Comparison of ENCODE assay signal across 36 mouse cellular contexts in the genomic region with DNA sequence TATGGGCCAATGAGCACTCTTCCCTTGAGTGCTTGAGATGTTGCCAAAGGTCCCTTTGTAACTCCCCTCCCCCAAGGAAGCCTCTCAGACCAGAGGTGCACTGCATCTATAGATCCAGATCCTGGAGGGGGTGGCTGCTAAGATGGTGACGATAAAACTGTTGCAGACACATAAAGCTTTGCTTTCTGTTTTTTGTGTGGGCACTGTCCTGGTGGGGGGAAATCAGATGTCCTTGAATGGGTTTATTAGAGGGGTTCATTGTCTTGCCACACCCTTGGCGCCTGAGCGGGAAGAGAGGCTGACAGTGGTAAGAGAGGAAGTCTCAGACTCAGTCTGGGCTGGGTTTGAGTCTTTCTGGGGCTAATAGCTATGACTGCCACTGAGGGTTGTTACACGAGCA. TPM values are rescaled to one million over a fixed set of nuclear protein-coding genes. Genes with fewer than 3 reads are reported as not detected.
A peak's percentile ranks its signal among the peaks of the same experiment; 100 is the strongest.
DNase-seq lines count a peak whose midpoint lies in the region; ATAC-seq and TF ChIP-seq lines count a peak whose summit lies in the region.
"Had no signal": no experiment of that assay in that cellular context is flagged by ENCODE, and none has a peak within 500 bp of the region (broad histone marks: within the 10 kb centered on the region; RNA-seq: fewer than 3 reads in every experiment).

No protein-coding gene starts in this region.

- TF ChIP-seq CTCF in spleen, adult 2 months (IDR thresholded peaks at IDR 0.05; ENCODE audit: extremely low read depth, insufficient read depth, insufficient read length, insufficient replicate concordance), result no peak

- TF ChIP-seq POLR2A in spleen, adult 2 months (IDR thresholded peaks at IDR 0.05; ENCODE audit: low read depth, low read length), result no peak

- peaks cover 22% of the 10 kb centered on the region; the same call in 1 of the 2 replicates for H3K4me1 ChIP-seq in spleen, adult 2 months (ENCODE audit: control insufficient read depth, insufficient read depth, insufficient read length)
- peaks cover 3% of the 10 kb centered on the region; the same call in 1 of the 2 replicates for H3K4me1 ChIP-seq in midbrain, embryonic 10.5 days
- H3K4me1 ChIP-seq: forebrain, embryonic 12.5 days; intestine, embryonic 15.5 days; liver, embryonic 12.5 days; midbrain, embryonic 15.5 days had no signal

- no peak overlapping the region for H3K4me3 ChIP-seq in spleen, adult 2 months (ENCODE audit: extremely low read depth, insufficient read depth, insufficient read length)
- no peak overlapping the region for H3K4me3 ChIP-seq in midbrain, embryonic 10.5 days
- H3K4me3 ChIP-seq: embryonic facial prominence, embryonic 13.5 days; erythroblast, embryonic 14.5 days; forebrain, embryonic 12.5 days; hindbrain, embryonic 10.5 days; intestine, embryonic 15.5 days; limb, embryonic 13.5 days; liver, embryonic 12.5 days; megakaryocyte, embryonic 14.5 days; midbrain, embryonic 15.5 days had no signal

- H3K9me3 ChIP-seq in midbrain, embryonic 10.5 days (replicated peaks), result no peaks in the 10 kb centered on the region
- H3K9me3 ChIP-seq: embryonic facial prominence, embryonic 13.5 days; forebrain, embryonic 12.5 days; hindbrain, embryonic 10.5 days; intestine, embryonic 15.5 days; limb, embryonic 13.5 days; liver, embryonic 12.5 days; megakaryocyte, embryonic 14.5 days; midbrain, embryonic 15.5 days had no signal

- WGBS in spleen, adult 2 months, result 55% methylated on average over 4 of the region's 4 CpGs
- 83% methylated on average over 4 of the region's 4 CpGs for WGBS in midbrain, embryonic 10.5 days

- DNase-seq in CD4-positive, CD25-positive, alpha-beta regulatory T cell, adult 2 months (ENCODE audit: low read depth, low spot score), result peak; percentile 58
- DNase-seq in spleen, adult 2 months (ENCODE audit: low read depth in 1 of 2, low spot score in 2 of 2), result no peak
- no peak for DNase-seq in spleen, postnatal 10 days (ENCODE audit: low spot score in 2 of 2)
- peak; percentile 42 for DNase-seq in thymus, postnatal 0 days (ENCODE audit: low spot score)
- peak; percentile 54 for DNase-seq in thymus, postnatal 4 days
- DNase-seq in layer of hippocampus, adult 11-12 months (ENCODE audit: low spot score), result no peak
- DNase-seq in midbrain, embryonic 10.5 days (ENCODE audit: low spot score), result no peak
- DNase-seq: adrenal gland, adult 2 months; adrenal gland, postnatal 36 days; cerebellum, adult 18-20 months; cerebellum, postnatal 25 days; forebrain, postnatal 0 days; gastrocnemius, postnatal 10 days; heart, postnatal 14 days; kidney, adult 8-10 months; kidney, postnatal 4 days; layer of hippocampus, postnatal 36 days; liver, postnatal 0 days; lung, postnatal 36 days; right cerebral cortex, postnatal 25 days had no signal

- ATAC-seq in CD4-positive, CD25-positive, alpha-beta regulatory T cell, adult 4 months, result no peak
- ATAC-seq: forebrain, postnatal 0 days; intestine, embryonic 15.5 days; liver, embryonic 12.5 days; liver, postnatal 0 days; midbrain, embryonic 15.5 days had no signal

- no peaks in the 10 kb centered on the region for H3K36me3 ChIP-seq in spleen, adult 2 months (ENCODE audit: control insufficient read depth, insufficient read depth, low read length)
- no peaks in the 10 kb centered on the region for H3K36me3 ChIP-seq in midbrain, embryonic 10.5 days
- H3K36me3 ChIP-seq: embryonic facial prominence, embryonic 13.5 days; forebrain, embryonic 12.5 days; hindbrain, embryonic 10.5 days; intestine, embryonic 15.5 days; limb, embryonic 13.5 days; liver, embryonic 12.5 days; midbrain, embryonic 15.5 days had no signal

- H3K27ac ChIP-seq in spleen, adult 2 months (ENCODE audit: insufficient read depth, low read length), result peak overlapping the region; percentile 24; the same call in 1 of the 2 replicates
- H3K27ac ChIP-seq in midbrain, embryonic 10.5 days (replicated peaks), result no peak overlapping the region
- H3K27ac ChIP-seq: embryonic facial prominence, embryonic 13.5 days; forebrain, embryonic 12.5 days; hindbrain, embryonic 10.5 days; intestine, embryonic 15.5 days; kidney, postnatal 0 days; limb, embryonic 13.5 days; liver, embryonic 12.5 days; midbrain, embryonic 15.5 days; stomach, postnatal 0 days had no signal

- no peaks in the 10 kb centered on the region for H3K27me3 ChIP-seq in spleen, adult 2 months (ENCODE audit: control insufficient read depth, insufficient read depth, low read length)
- H3K27me3 ChIP-seq in midbrain, embryonic 10.5 days (ENCODE audit: low read depth, poor library complexity, severe bottlenecking), result no peaks in the 10 kb centered on the region
- H3K27me3 ChIP-seq: embryonic facial prominence, embryonic 13.5 days; forebrain, embryonic 12.5 days; intestine, embryonic 15.5 days; limb, embryonic 13.5 days; liver, embryonic 12.5 days; midbrain, embryonic 15.5 days had no signal

RNA-seq across cellular contexts. Expression of a gene that starts 44.4 kb away (rescaled TPM):
- 100 to 1,000 TPM; 449 to 646 TPM for polyA plus RNA-seq in CD4-positive, CD25-positive, alpha-beta regulatory T cell, adult 4 months (2017; shearing (Covaris generic))
- polyA plus RNA-seq in spleen, adult 2 months (2012; rRNA removed), result 35.2 and 41.1 TPM in 2 replicates
- polyA plus RNA-seq in thymus, postnatal 0 days (2015; fragmentation: Nextera tagmentation; extraction: Ambion mirVana), result 116 and 132 TPM in 2 replicates
- not detected in 2 replicates for polyA plus RNA-seq in midbrain, embryonic 10.5 days (2016; fragmentation: Nextera tagmentation; extraction: Ambion mirVana)
- polyA plus RNA-seq: erythroblast, embryonic 14.5 days; forebrain, embryonic 12.5 days; liver, embryonic 12.5 days had no signal

RNA-seq across cellular contexts. Expression of a gene that starts 46.7 kb away (rescaled TPM):
- polyA plus RNA-seq in CD4-positive, CD25-positive, alpha-beta regulatory T cell, adult 4 months (2017; shearing (Covaris generic)), result 100 to 1,000 TPM; 464 to 904 TPM
- polyA plus RNA-seq in spleen, adult 2 months (2012; rRNA removed), result 41.0 and 47.0 TPM in 2 replicates
- 141 and 145 TPM in 2 replicates for polyA plus RNA-seq in thymus, postnatal 0 days (2015; fragmentation: Nextera tagmentation; extraction: Ambion mirVana)
- polyA plus RNA-seq in midbrain, embryonic 10.5 days (2016; fragmentation: Nextera tagmentation; extraction: Ambion mirVana), result not detected in 2 replicates
- polyA plus RNA-seq: brain, embryonic 14.5 days; erythroblast, embryonic 14.5 days; forebrain, embryonic 12.5 days; heart, embryonic 14.5 days; hindbrain, embryonic 10.5 days; hindbrain, embryonic 16.5 days; kidney, postnatal 0 days; limb, embryonic 13.5 days; liver, embryonic 12.5 days; neural tube, embryonic 11.5 days had no signal

RNA-seq across cellular contexts. Expression of a gene that starts 56.4 kb away (rescaled TPM):
- polyA plus RNA-seq in CD4-positive, CD25-positive, alpha-beta regulatory T cell, adult 4 months (2017; shearing (Covaris generic)), result 1 to 10 TPM; 2.0 to 4.2 TPM
- polyA plus RNA-seq in spleen, adult 2 months (2012; rRNA removed), result 39.7 and 45.4 TPM in 2 replicates
- 2.4 and 3.3 TPM in 2 replicates for polyA plus RNA-seq in thymus, postnatal 0 days (2015; fragmentation: Nextera tagmentation; extraction: Ambion mirVana)
- 0.20 TPM in 2 replicates for polyA plus RNA-seq in midbrain, embryonic 10.5 days (2016; fragmentation: Nextera tagmentation; extraction: Ambion mirVana)

Comparison
In these comparisons a context has a peak if more than half of its experiments do, and no peak if none do; other contexts are left out.
1. DNase-seq: peak in CD4-positive, CD25-positive, alpha-beta regulatory T cell, adult 2 months (single experiment), thymus, postnatal 0 days (single experiment) and thymus, postnatal 4 days (single experiment); none in spleen, adult 2 months (0 of 2), spleen, postnatal 10 days (0 of 2), layer of hippocampus, adult 11-12 months (single experiment) and midbrain, embryonic 10.5 days (single experiment).
2. RNA of a gene that starts 44.4 kb away (polyA plus RNA-seq): 449 to 646 TPM in CD4-positive, CD25-positive, alpha-beta regulatory T cell, adult 4 months, 116 to 132 TPM in thymus, postnatal 0 days and 35.2 to 41.1 TPM in spleen, adult 2 months; not detected in midbrain, embryonic 10.5 days; every median in the first group is over 10 times any median in the second.
3. RNA of a gene that starts 46.7 kb away (polyA plus RNA-seq): 464 to 904 TPM in CD4-positive, CD25-positive, alpha-beta regulatory T cell, adult 4 months, 141 to 145 TPM in thymus, postnatal 0 days and 41.0 to 47.0 TPM in spleen, adult 2 months; not detected in midbrain, embryonic 10.5 days; every median in the first group is over 10 times any median in the second.